ENCODE assay signal across 18 mouse cellular contexts in genomic region chr5:103357558-103357957, GRCm38 (mm10).
"Had no signal": no experiment of that assay in that cellular context is flagged by ENCODE, and none has a peak within 500 bp of the region (broad histone marks: within the 10 kb centered on the region; RNA-seq: fewer than 3 reads in every experiment).

No protein-coding gene starts in this region.

- H3K4me3 ChIP-seq: midbrain, embryonic 10.5 days; midbrain, embryonic 12.5 days; myocyte; neural tube, embryonic 13.5 days; neural tube, embryonic 15.5 days; stomach, embryonic 15.5 days had no signal

- DNase-seq: lung, adult 18-20 months; lung, embryonic 14.5 days; lung, postnatal 10 days; lung, postnatal 4 days; midbrain, embryonic 14.5 days; right cerebral cortex, postnatal 14 days; thymus, adult 2 months; thymus, postnatal 25 days; thymus, postnatal 4 days had no signal

- H3K9ac ChIP-seq: liver, embryonic 14.5 days; lung, embryonic 14.5 days; midbrain, embryonic 12.5 days; neural tube, embryonic 13.5 days; neural tube, embryonic 15.5 days; stomach, embryonic 15.5 days had no signal

- H3K36me3 ChIP-seq: midbrain, embryonic 10.5 days; midbrain, embryonic 12.5 days; neural tube, embryonic 13.5 days; neural tube, embryonic 15.5 days; stomach, embryonic 15.5 days had no signal

- H3K4me1 ChIP-seq: stomach, embryonic 15.5 days had no signal

- H3K27me3 ChIP-seq: neural tube, embryonic 13.5 days; stomach, embryonic 15.5 days had no signal

- H3K4me2 ChIP-seq: lung, embryonic 14.5 days; midbrain, embryonic 12.5 days; neural tube, embryonic 13.5 days; neural tube, embryonic 15.5 days; stomach, embryonic 15.5 days had no signal

- H3K9me3 ChIP-seq: midbrain, embryonic 10.5 days; midbrain, embryonic 12.5 days; neural tube, embryonic 15.5 days; stomach, embryonic 15.5 days had no signal

- ATAC-seq: midbrain, embryonic 16.5 days had no signal

- H3K27ac ChIP-seq: liver, embryonic 14.5 days; midbrain, embryonic 10.5 days; midbrain, embryonic 12.5 days; neural tube, embryonic 13.5 days; neural tube, embryonic 15.5 days; stomach, embryonic 15.5 days; stomach, postnatal 0 days had no signal
